Mouse (Mus musculus): ENCODE measurements at regions not wholly inside any gene's neighbourhood (a gene's known extent, or its start where the extent isn't known, plus 50 kb on each side); places are given as distances from the start of the nearest gene placed in this dataset.
A peak's percentile ranks its signal among the peaks of the same experiment; 100 is the strongest.

GRCm38 (mm10) chr1:80030224-80030623 lies 169.2 kb upstream of the Serpine2 start:
- DNase-seq, result no peak

GRCm38 (mm10) chr1:80025863-80026616 lies 165.1 kb upstream of the Serpine2 start:
- DNase-seq, result no peak

GRCm38 (mm10) chr1:80023518-80024095 lies 162.6 kb upstream of the Serpine2 start:
- no peak for DNase-seq

- DNase-seq, result no peak
Observed at GRCm38 (mm10) chr1:80021866-80022265, 160.9 kb upstream of the Serpine2 start.

GRCm38 (mm10) chr1:80018391-80019065 lies 157.5 kb upstream of the Serpine2 start:
- DNase-seq, result no peak

- no peak for DNase-seq
Observed at GRCm38 (mm10) chr1:80015474-80015873, 154.5 kb upstream of the Serpine2 start.

- DNase-seq, result no peak
Observed at GRCm38 (mm10) chr1:80014586-80014985, 153.6 kb upstream of the Serpine2 start.

- no peak for DNase-seq
Observed at GRCm38 (mm10) chr1:80010724-80011123, 149.7 kb upstream of the Serpine2 start.

GRCm38 (mm10) chr1:79999081-79999480 lies 138.1 kb upstream of the Serpine2 start:
- DNase-seq, result no peak

GRCm38 (mm10) chr1:79997911-79998310 lies 136.9 kb upstream of the Serpine2 start:
- no peak for DNase-seq

- DNase-seq, result no peak
Observed at GRCm38 (mm10) chr1:79997456-79997855, 136.5 kb upstream of the Serpine2 start.

GRCm38 (mm10) chr1:79984721-79985120 lies 123.7 kb upstream of the Serpine2 start:
- DNase-seq, result no peak

GRCm38 (mm10) chr1:79982678-79983280 lies 121.8 kb upstream of the Serpine2 start:
- DNase-seq, result no peak

- DNase-seq, result no peak
Observed at GRCm38 (mm10) chr1:79979863-79980262, 118.9 kb upstream of the Serpine2 start.

GRCm38 (mm10) chr1:79978156-79978555 lies 117.2 kb upstream of the Serpine2 start:
- DNase-seq, result no peak

- DNase-seq, result peak; percentile 32
Observed at GRCm38 (mm10) chr1:79956121-79956520, 95.1 kb upstream of the Serpine2 start.

- DNase-seq, result no peak
Observed at GRCm38 (mm10) chr1:79944231-79944630, 83.3 kb upstream of the Serpine2 start.

GRCm38 (mm10) chr1:79932435-79932834 lies 71.5 kb upstream of the Serpine2 start:
- DNase-seq, result no peak

GRCm38 (mm10) chr1:79927740-79928139 lies 66.8 kb upstream of the Serpine2 start:
- no peak for DNase-seq

GRCm38 (mm10) chr1:79925776-79926175 lies 64.8 kb upstream of the Serpine2 start:
- DNase-seq, result no peak

- DNase-seq, result no peak
Observed at GRCm38 (mm10) chr1:79921890-79922289, 60.9 kb upstream of the Serpine2 start.

- DNase-seq, result no peak
Observed at GRCm38 (mm10) chr1:79921333-79921732, 60.4 kb upstream of the Serpine2 start.

- DNase-seq, result peak; percentile 6
Observed at GRCm38 (mm10) chr1:79917426-79918150, 56.6 kb upstream of the Serpine2 start.

Measured in layer of hippocampus, adult 9-11 months (tissue).